Mouse (Mus musculus) ES-Bruce4 (cell line): ENCODE data around the gene Foxa3. TPM values are rescaled to one million over a fixed set of nuclear protein-coding genes. Genes with fewer than 3 reads are reported as not detected.

Experiments used
- H3K27ac ChIP-seq: 2 replicates; pipeline ENCODE4 v1.5.1; 2012; ENCODE audit warnings: low read length, inconsistent platforms; ENCODE audit not compliant: insufficient read depth
- H3K27me3 ChIP-seq: 2 replicates; pipeline ENCODE4 v1.6.1; 2012; ENCODE audit warnings: mild to moderate bottlenecking, low read length, inconsistent platforms; ENCODE audit not compliant: control insufficient read depth, poor library complexity, insufficient read depth, severe bottlenecking
- H3K36me3 ChIP-seq: 2 replicates; pipeline ENCODE4 v1.6.1; 2012; ENCODE audit warnings: inconsistent platforms, mild to moderate bottlenecking, low read length, moderate library complexity; ENCODE audit not compliant: control insufficient read depth, poor library complexity, insufficient read depth, severe bottlenecking
- H3K4me1 ChIP-seq: one replicate; pipeline ENCODE4 v1.8.1; 2011; ENCODE audit warnings: low read length; ENCODE audit not compliant: control insufficient read depth, insufficient read depth
- H3K4me3 ChIP-seq: 2 replicates; pipeline ENCODE4 v1.5.1; 2011; ENCODE audit warnings: low read depth, mild to moderate bottlenecking, low read length
- H3K9ac ChIP-seq: 2 replicates; pipeline ENCODE4 v1.6.1; 2012; ENCODE audit warnings: low read depth, mild to moderate bottlenecking, inconsistent platforms; ENCODE audit not compliant: poor library complexity, severe bottlenecking
- H3K9me3 ChIP-seq: replicated peaks from 2 replicates; pipeline ENCODE4 v1.6.1; 2012; ENCODE audit warnings: mild to moderate bottlenecking, low read length, inconsistent platforms; ENCODE audit not compliant: control insufficient read depth, poor library complexity, insufficient read depth, severe bottlenecking
- CTCF ChIP-seq: IDR thresholded peaks from one replicate; pipeline ENCODE4 v1.8.1; 2011; ENCODE audit warnings: low read depth, low read length
- EP300 ChIP-seq: IDR thresholded peaks from 2 replicates; pipeline ENCODE4 v1.6.1; 2011; ENCODE audit warnings: low read depth, low read length; ENCODE audit not compliant: insufficient read depth
- POLR2A ChIP-seq: IDR thresholded peaks from one replicate; pipeline ENCODE4 v1.8.1; 2011; ENCODE audit warnings: low read length; ENCODE audit not compliant: insufficient read depth
- polyA plus RNA-seq: library from polyadenylated mRNA; stranded (reverse); fragments of >200 nt; gene quantifications from 2 replicates; pipeline ENCODE4 v1.2.4, GENCODE M21; 2011; ENCODE audit warnings: low read depth; ENCODE audit not compliant: missing spikeins, insufficient read depth, insufficient read length

Foxa3 gene
- polyA plus RNA-seq, 1 experiment, result 2.5 TPM

DNA sequence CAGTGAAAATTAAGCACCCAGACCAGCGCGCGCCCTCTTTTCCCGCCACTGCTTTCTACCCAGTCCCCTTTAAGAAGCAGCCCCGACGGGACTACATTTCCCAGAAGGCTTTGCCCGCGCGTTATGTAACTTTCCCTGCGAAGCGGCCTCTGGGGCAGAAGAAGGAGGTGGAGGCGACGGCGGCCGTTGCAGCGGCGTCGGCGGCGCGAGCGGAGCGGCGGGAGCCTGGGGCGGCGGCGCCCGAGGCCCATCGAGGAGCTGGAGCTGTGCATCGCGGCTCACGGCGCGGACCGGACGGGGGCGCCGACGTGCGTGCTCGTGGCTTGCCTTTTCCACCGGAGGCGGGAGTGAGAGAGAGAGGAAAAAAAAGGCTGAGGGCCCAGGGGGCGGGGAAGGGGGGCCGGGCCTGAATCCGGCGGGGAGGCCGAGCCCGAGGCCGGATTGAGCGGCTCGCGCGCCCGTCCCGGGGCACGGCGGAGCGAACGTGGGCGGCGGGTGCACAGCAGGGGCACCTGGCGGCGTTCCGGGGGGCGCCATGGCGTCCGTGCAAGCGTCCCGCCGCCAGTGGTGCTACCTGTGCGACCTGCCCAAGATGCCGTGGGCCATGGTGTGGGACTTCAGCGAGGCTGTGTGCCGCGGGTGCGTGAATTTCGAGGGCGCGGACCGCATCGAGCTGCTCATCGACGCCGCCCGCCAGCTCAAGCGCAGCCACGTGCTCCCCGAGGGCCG is 19.3 kb downstream of the Foxa3 start, which contains the start of gene Irf2bp1:
Irf2bp1 (plus strand) TSS at position 143 of the 729 bp plus-strand sequence.
- peak within 1 kb of the TSS; percentile 90 for H3K9ac ChIP-seq
- peaks cover under 1% of the 10 kb centered on the region for H3K4me1 ChIP-seq
- peak within 1 kb of the TSS; percentile 82 for H3K4me3 ChIP-seq
- H3K36me3 ChIP-seq, result peaks cover 5% of the 10 kb centered on the region; the same call in 1 of the 2 replicates
- no peak for TF ChIP-seq CTCF
- TF ChIP-seq POLR2A, result no peak
- TF ChIP-seq EP300, result no peak
- no peaks in the 10 kb centered on the region for H3K27me3 ChIP-seq
- peak within 1 kb of the TSS; percentile 86 for H3K27ac ChIP-seq
- H3K9me3 ChIP-seq, result no peaks in the 10 kb centered on the region

- TF ChIP-seq CTCF, result no peak
- TF ChIP-seq EP300, result no peak
- TF ChIP-seq POLR2A, result peak; percentile 80
- no peaks in the 10 kb centered on the region for H3K9me3 ChIP-seq
- peaks cover 2% of the 10 kb centered on the region for H3K4me1 ChIP-seq
- peak overlapping the region; percentile 86 for H3K27ac ChIP-seq
- H3K4me3 ChIP-seq, result peak overlapping the region; percentile 81
- peaks cover 5% of the 10 kb centered on the region; the same call in 1 of the 2 replicates for H3K36me3 ChIP-seq
- H3K9ac ChIP-seq, result peak overlapping the region; percentile 90
- H3K27me3 ChIP-seq, result no peaks in the 10 kb centered on the region
Measured at GRCm38 (mm10) chr7:19002848-19003498, 20.4 kb downstream of the Foxa3 start.

- peak overlapping the region; percentile 90 for H3K9ac ChIP-seq
- H3K27me3 ChIP-seq, result no peaks in the 10 kb centered on the region
- no peaks in the 10 kb centered on the region for H3K9me3 ChIP-seq
- peaks cover 2% of the 10 kb centered on the region for H3K4me1 ChIP-seq
- H3K36me3 ChIP-seq, result peaks cover 5% of the 10 kb centered on the region; the same call in 1 of the 2 replicates
- peak overlapping the region; percentile 41; the same call in 1 of the 2 replicates for H3K27ac ChIP-seq
- no peak overlapping the region for H3K4me3 ChIP-seq
- no peak for TF ChIP-seq POLR2A
- no peak for TF ChIP-seq EP300
- TF ChIP-seq CTCF, result no peak
Measured at GRCm38 (mm10) chr7:19002115-19002514, 21.2 kb downstream of the Foxa3 start.

GRCm38 (mm10) chr7:19001807-19002085 is 21.6 kb downstream of the Foxa3 start:
- H3K36me3 ChIP-seq, result peaks cover 5% of the 10 kb centered on the region; the same call in 1 of the 2 replicates
- peak overlapping the region; percentile 41; the same call in 1 of the 2 replicates for H3K27ac ChIP-seq
- H3K9ac ChIP-seq, result peak overlapping the region; percentile 64
- no peaks in the 10 kb centered on the region for H3K27me3 ChIP-seq
- peaks cover 2% of the 10 kb centered on the region for H3K4me1 ChIP-seq
- H3K4me3 ChIP-seq, result no peak overlapping the region
- TF ChIP-seq EP300, result no peak
- TF ChIP-seq CTCF, result no peak
- no peak for TF ChIP-seq POLR2A
- no peaks in the 10 kb centered on the region for H3K9me3 ChIP-seq

- H3K27ac ChIP-seq, result peak overlapping the region; percentile 41
- H3K4me3 ChIP-seq, result peak overlapping the region; percentile 8
- no peaks in the 10 kb centered on the region for H3K9me3 ChIP-seq
- TF ChIP-seq CTCF (no peak), POLR2A (peak; percentile 57), EP300 (no peak)
- no peaks in the 10 kb centered on the region for H3K27me3 ChIP-seq
- H3K36me3 ChIP-seq, result peaks cover 5% of the 10 kb centered on the region; the same call in 1 of the 2 replicates
- peaks cover 2% of the 10 kb centered on the region for H3K4me1 ChIP-seq
- H3K9ac ChIP-seq, result peak overlapping the region; percentile 64
Measured at GRCm38 (mm10) chr7:19001066-19001806, 22.1 kb downstream of the Foxa3 start.
